Mouse (Mus musculus) retina, postnatal 1 day (tissue): Measurements from ENCODE around the gene Sh2b1.
A peak's percentile ranks its signal among the peaks of the same experiment; 100 is the strongest.
"Not testable (repeated sequence)": the region's sequence is repeated elsewhere in the genome, so short reads cannot be mapped to it uniquely, and the experiment has no call there.

ENCODE experiments used
- DNase-seq: peaks from one replicate; pipeline ENCODE4 v3.0.0-alpha.2; 2012

Sh2b1 gene

DNA sequence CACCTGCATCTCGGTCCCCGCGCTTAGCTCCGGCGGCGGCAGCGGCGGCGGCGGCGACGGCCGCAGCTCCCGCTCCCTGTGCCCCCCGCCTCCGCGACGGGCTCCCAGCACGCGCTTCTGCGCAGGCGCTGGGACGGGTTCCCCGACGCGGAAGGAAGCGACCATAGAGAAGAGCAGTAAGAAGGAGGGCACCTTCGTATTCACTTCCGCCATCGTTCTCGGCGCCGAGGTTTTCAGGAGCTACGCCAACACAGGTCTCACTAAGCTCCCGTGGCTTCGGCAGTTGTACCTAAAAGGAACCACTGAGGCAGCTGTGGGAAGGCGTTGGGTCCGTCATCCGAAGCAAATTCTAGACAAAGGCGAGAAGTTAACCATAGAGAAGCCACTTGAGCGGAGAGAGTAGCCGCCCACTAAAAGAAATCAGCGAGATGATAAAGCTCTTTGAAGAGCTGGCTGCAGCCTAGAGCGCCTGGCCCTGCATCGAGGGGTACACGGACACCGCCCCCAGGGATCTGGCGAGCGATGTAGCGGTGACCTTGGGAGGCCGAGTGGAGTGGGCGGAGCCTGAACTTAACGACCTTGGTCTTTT, at the start of gene Sh2b1:
Gene Sh2b1 (minus strand): TSS at position 432 of the 589 bp plus-strand sequence.
- peak; percentile 98 for DNase-seq

DNA sequence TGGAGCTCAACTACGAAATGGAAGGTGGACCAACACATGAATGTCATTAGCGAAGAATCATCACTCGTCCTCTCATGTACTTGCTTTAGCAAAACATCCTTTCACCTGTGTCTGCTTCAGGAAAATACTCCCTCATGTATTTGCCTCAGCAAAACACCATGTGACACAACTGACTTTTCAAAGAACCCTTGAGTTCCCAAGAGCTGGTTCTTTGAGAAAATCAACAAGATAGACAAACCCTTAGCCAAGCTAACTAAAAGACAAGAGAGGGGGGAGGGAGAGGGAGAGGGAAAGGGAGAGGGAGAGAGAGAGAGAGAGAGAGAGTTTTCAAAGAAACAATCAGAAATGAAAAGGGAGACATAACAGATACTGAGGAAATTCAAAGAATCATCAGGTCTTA, 48.1 kb upstream of the Sh2b1 start:
- no peak for DNase-seq

DNA sequence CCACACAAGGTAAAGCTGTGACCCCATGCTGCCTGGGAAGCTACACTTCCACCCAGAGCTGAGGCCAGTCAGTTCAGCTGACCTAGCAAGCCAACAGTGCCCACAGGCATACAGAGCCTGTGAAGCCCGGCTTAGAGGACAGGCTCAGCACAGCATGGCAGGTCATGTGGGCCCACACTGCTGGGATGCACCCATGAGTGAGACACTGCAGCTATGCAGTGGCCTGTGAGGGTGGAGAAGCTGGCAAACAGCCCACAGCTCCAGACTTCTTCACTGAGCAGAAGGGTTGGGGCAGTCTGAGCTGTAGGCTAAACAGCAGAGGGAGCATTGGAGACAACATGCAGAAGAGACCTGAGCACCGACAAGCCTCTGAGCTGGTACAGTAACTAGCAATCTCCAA, 44.3 kb upstream of the Sh2b1 start:
- DNase-seq, result peak; percentile 34

DNA sequence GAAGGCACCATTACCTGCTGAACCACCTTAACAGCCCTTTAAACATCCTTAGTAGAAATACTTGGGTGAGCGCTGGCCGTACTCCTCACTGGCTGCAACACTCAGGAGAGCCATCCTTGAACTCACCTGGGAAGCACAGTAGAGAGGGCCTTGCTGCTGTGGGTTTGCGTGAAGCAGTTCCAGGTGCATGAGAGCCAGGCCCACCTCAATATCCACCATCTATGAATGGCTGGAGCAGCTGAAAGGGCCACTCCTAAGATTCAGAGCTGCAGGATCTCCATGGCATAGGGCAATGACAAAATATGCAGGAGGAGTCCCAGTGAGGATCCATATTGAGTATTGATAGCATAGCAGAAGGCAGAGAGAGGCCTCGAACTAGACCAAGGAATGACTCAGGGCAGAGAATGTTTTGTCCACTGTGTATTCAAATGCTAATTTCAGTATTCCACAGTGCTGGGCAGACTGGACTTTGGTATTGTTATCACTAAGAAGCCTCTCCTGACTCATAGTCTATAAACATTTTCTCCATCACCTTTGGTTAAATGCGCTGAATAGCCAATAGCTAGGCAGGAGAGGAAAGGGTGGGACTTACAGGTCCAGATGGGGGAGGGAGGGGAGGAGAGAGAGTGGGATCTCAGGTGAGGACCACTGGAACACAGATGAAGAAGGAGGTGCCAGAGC, 43.2 kb upstream of the Sh2b1 start:
- no peak for DNase-seq

DNA sequence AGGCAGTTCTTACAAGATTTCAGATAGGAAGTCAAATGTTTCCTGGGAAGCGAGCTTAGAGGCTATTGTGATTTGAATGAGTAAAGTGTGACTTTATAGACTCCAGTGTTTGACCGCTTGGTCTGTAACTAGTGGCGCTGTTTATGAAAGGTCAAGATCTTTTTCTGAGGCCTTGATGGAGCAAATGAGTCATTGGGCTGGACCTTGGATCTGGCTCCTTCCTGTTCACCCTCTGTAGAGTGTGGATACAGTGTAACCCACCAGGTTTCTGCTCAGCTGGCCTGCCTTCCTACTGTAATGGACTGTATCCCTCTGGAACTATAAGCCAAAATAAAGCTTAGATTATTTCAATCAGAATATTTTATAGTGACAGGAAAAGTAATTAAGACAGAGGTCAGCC, 36.1 kb upstream of the Sh2b1 start:
- no peak for DNase-seq

DNA sequence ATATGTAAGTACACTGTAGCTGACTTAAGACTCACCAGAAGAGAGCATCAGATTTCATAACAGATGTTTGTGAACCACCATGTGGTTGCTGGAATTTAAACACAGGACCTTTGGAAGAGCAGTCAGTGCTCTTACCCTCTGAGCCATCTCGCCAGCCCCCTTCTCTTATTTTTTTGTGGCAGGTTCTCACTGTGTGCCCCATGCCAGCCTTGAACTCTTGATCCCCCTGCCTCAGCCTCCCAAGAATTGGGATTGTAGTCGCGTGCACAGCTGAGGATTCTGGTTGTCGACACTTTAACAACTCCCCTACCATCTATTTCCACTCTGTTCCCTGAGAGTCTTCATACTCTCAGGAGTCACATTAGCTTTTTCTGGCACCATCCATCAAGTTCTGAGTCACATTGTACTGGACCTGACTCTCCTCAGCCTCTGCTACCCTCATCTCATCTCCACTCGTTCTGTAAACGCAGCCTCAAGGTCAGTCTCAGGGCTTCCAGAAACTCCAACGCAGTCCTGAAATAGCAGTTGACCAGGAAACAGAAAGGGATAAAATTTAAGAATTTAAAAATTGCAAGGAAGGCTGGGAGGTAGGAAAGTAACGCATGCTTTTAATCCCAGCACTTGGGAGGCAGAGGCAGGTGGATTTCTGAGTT, 32.0 kb upstream of the Sh2b1 start:
- DNase-seq, result no peak

DNA sequence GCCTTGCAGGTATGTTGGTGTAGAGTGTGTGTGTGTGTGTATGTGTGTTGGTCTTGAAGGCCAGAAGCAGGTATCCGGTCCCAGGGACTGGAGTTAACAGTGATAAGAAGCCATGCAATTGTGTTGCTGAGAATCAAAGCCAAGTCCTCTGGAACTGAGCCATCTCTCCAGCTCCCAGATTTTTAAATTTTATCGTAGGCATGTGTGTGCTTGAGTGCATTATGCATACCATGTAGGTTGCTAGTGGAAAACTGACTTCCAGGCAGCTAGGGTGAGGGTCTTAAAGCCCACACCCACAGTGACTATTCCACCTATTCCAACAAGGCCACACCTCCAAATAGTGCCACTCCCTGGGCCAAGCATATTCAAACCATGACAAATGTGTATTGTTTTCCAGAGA, 29.7 kb upstream of the Sh2b1 start:
- no peak for DNase-seq

DNA sequence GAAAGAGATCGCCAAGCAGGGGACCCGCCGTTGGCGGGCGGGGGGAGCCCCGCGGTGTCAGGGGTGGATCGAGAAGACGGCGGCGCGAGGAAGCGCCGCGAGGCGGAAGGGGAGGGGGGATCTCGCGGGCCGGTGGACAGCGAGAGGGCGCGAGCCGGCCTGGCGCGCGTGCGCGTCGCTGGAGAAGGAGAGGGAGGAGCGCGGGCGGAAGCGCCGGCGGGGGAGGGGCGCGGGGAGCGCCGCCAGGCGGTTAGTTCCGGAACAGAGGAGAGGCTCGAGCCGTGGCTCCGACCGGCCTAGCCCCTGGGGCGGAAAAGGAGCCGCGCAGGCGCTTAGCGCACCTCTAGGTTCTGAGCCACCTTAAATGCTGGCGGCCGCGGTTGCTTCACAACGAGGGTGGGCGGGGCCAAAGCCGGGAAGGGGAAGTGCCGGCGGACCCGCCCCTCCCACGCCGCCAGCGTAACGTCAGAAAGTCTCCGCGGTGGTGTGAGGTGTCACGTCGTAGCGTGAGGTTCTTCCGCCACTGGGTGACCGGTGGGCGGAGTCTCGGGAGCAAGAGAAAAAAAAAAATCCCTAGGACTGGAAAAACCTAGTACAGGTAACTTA, 28.2 kb upstream of the Sh2b1 start, which contains the start of gene Atxn2l:
Gene Atxn2l (minus strand): TSS at position 165 of the 606 bp plus-strand sequence.
- peak; percentile 99 for DNase-seq

DNA sequence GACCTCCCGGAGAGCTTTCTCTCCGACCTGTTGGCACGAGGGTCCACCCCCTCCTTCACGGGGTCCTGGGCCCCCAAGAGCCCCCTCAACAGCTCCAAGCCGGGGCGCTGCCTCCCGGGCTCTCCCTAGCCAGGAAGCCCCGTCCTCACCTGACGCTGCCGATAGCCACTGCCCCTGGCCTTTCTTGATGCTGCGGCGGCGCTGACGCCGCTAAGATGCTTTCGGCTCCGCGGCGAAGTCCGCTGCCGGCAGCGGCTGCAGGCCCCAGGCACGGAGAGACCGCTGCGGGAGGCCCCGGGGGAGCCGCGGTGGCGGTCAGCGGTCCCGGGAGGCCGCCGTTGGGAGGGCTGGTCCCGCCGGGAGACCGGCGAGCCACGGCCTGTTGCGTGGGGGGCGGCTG, 27.5 kb upstream of the Sh2b1 start:
- no peak for DNase-seq

DNA sequence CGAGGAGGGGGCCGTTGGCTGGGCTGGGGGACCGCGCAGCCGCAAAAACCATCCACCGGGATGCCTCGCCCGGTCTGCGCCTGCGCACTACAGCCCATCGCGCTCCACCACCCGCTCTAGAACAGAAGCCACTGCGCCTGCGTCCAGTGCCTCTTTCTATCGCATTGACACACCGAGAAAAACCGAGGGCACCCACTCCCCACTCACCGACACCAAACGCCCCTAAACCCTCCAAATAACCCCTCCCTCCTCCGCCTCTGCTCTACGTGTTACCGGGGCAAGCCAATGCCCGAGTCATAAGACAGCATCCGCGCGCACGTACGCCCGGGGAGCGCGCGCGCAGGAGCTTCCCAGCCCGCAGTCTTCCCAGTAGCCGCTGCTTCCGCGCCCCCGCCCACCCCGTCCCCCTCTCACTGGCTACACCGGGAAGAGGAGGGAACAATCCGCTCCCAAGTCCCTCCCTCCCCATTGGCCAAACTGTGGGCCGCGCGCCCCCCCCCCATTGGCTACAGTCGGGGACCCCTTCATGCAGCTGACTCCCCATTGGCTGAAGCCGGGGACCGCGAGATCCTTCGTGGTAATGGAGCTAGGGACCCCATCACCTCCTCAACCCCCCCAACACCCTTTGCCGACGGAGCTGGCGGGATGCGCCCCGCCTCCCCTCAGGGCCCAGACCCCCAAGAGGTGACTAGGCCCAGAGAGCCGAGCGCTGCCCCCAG, 27.0 kb upstream of the Sh2b1 start:
- peak; percentile 99 for DNase-seq

DNA sequence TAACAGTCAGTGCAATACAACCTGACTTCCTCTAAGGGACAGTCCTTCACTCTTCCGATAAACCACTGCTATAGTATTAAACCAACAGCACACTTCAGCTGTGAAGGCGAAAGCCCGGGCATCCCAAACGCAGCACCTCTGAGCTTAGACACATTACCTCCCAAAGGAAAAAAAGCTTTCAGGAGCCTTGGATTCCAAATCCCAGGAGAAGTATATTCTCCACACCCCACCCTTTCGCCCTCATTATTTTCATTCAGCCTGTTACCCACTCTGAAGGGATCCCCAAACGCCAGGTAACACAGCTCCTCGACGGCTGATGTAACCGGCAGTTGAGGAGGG, 26.4 kb upstream of the Sh2b1 start:
- DNase-seq, result no peak

DNA sequence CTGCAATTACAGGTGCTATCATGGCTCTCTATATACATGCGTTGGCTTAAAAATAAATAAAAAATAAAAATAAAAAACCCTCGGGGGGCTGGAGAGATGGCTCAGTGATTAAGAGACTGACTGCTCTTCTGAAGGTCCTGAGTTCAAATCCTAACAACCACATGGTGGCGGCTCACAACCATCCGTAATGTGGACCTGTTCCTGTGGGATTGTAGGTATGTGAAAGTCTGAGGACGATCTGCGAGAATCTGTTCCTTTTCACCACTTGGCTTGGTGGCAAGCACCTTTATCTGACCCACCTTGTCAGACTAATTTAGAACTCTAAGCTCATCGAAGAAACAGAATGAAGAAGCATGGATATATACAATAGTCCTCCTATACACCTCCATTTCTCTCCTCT, 24.2 kb upstream of the Sh2b1 start:
- DNase-seq, result no peak

DNA sequence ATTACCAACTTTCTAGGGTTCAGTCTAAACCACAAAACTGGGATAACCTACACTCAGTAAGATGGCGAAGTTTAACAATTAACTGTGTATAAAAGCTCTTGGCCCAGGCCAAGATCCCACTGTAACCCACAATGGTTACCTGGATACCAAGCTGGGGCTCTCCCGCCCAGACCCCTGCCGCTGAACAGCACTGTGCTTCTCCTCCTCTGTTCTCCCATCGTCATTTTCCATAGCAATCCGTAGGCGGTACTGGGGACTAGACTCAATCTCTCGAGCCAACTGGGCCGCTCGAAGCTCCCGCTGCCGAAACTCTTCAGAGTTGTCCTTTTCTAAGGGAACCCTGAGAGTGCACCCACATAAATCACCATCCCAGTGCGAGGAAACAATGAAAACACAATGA, 22.7 kb upstream of the Sh2b1 start:
- DNase-seq, result no peak

DNA sequence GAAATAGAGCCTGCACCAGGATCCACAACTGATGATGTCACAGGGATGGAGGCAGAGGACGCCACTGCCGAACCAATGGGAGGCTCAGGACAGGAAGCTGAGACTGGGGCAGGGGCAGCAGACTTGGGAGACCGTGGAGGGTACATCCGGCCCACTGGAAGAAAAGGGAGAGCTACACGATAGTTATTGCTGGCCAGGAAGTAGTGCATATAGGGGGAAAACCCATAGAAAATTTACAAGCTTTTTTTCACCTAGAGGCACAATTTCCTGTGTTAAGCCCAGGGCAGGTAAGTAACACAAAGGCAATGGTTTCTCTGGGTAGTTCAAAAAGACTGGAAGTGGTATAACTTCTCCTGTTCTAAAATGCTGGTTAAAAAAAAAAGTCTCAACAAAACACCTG, 21.3 kb upstream of the Sh2b1 start:
- no peak for DNase-seq

DNA sequence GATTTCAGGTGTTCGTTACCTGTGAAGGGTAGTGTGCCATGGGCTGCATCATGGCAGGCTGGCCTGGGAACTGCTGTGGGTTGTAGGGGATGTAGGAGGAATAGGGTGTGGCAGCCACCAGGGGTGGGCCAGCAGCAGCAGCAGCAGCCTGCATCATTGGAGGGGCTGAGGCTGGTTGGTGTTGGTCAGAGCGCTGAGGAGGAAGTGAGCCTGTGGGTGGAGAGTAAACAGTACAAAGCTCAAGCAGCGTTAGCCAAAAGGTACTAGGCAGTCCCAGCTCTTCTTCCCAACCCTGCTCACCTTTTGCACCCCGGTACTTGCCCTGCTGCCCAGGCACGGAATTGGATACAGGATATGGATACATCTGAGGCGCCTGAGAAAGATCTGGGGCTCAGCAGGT, 18.9 kb upstream of the Sh2b1 start:
- no peak for DNase-seq

DNA sequence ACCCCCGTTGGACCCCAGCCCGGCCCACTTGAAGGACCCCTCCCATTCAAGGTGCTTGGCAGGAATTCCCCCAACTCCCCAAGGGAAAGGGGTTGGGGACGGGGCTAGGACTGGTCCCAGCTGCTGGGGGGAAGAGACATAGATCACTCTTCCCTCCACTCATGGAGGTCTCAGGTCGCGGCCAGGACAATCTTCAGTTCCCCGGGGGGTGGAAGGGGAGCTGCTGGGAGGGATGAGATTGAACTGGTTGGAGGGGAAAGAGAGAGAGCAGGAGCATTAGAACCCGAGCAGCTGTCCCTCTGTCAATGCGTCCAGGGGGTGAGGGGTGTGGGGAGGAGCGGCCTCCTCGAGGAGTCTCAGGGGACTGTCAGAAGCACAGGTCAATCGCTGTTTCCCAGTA, 16.7 kb upstream of the Sh2b1 start:
- no peak for DNase-seq

DNA sequence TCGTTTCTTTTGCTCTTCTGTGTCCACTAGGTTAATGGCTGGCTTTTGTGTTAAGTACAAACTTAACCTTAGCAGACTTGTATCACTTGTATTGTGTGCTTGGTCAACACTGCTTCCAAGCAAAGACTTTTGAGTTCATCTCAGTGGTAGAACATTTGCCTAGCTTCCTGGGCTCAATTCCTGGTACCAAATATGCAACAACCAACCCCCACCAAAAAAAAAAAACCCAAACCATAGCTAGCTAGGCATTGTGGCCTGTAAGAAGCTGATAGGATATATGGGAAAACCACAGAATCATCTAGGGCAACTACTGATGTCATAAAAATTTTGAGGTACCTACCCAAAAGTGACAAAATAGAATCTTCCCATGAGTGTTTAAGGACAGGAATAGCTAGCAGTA, 15.8 kb upstream of the Sh2b1 start:
- DNase-seq, result no peak

DNA sequence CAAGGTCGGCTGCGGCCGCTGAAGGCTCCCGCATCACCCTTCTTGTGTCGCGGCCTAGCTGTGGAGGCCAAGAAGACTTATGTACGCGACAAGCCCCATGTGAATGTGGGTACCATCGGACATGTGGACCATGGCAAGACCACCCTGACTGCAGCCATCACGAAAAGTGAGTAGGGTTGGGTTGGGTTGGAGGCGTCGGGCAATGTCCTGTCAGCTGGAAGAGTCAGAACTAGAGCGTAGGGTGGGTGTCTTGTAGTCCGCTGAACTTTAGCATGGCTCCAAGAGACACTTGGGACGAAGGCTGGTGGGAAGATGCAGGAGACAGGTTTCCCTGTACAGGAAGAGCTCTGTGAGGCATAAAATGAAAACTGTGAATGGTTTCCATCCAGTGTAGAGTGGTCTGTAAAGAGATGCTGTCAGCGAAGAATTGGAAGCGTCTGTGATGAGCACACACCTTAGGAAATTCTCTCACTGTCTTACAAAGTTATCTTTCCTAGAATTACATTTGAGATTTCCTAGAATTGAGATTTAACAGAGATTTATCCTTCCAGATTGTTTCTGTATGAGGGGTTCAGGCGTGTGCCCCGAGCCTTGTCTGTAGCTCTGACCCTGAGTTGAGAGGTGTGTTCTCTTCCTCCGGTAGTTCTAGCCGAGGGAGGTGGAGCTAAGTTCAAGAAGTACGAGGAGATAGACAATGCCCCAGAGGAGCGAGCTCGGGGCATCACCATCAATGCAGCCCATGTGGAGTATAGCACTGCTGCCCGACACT, 12.6 kb upstream of the Sh2b1 start:
- not testable (repeated sequence) for DNase-seq

DNA sequence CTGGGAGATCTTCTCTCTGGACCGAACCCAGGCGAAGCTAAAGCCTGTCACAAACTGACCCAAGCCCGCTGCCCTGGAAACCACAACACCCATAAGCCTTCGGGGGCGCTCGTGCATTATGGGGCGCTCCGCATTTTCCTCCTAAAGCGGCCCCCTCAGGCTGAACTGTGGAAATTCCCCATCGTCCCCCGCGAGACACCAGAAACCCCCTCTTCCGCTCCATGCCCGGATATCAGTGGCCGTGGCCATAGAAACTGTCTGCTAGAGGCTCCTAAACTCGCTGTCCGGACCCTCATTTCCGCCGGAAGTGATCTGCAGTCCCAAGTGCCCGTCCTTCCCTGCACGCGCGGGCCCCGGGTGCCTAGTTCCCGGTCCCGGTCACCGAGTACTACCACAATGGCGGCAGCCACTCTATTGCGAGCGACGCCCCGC, 11.8 kb upstream of the Sh2b1 start, which contains the start of gene Tufm:
Gene Tufm (plus strand): TSS at position 310 of the 432 bp plus-strand sequence.
- DNase-seq, result peak; percentile 99

DNA sequence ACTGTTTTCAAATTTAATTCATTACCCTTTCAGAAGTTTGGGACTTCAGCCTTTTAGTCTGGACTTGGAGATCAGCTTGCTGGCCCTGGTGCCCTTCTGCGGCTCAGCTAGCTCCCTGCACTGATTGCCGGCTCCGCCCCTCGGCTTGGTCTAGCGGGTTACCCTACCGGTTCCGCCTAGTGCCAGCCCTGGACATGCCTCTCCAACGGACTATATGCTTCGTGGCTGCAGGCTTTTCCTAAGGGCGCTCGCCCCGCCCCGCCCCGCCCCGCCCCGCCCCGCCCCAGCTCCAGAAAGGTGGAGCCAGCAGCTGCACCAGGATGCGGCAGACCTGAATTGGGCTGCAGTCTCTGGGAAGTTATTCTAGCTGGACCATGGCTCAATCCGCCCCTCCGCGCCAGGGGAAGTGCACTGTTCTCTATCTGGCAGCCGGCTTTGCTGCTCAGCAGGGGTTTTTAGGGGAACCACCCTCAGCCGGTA, 7.2 kb upstream of the Sh2b1 start:
- peak; percentile 84 for DNase-seq

DNA sequence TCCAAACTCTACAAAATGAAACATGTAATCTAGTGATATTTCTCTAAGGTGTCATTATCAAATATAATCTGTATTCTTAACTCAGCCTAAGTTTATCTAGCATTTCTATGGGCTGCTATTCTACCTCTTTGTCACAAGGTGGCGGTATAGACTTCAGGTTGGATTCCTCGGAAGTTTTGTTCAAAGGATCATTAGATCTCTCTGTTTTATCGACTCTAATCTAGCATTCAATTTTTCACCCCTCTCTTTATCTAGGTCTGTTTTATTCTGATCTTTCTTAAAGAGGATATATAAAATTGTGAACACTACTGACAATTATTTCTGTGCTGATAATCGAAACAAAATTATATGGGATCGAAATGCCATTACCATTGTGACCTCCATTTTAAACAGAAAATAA, 6.5 kb upstream of the Sh2b1 start:
- DNase-seq, result peak; percentile 32

DNA sequence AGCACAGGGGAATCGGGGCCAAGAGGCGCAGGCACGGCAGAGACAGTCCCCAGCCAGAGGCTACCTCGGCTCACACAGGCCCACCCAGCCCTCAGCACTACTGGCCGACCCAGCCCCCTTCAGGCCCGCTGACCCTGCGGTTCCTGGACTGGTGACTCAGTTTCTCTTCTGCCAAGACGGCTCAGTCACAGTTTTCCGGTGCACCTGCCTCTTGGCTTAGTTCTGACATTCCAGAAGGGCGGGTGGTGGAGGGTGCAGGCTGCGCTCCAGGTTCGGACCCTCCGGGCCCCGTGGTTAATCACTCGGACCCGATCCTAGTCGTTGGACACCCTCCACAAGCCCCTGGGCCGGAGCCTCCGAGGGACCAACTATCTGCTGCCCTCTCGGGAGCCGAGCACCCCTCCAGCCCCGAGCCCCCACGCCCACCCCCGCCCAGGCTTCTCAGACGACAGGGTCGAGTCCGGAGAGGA, 703 bp downstream of the Sh2b1 start:
- no peak for DNase-seq
